ENCODE assay signal across 25 mouse cellular contexts in genomic region chr1:23119406-23119805, GRCm38 (mm10). TPM values are rescaled to one million over a fixed set of nuclear protein-coding genes. Genes with fewer than 3 reads are reported as not detected.
DNase-seq lines count a peak whose midpoint lies in the region; ATAC-seq lines count a peak whose summit lies in the region.
"Had no signal": no experiment of that assay in that cellular context is flagged by ENCODE, and none has a peak within 500 bp of the region (broad histone marks: within the 10 kb centered on the region; RNA-seq: fewer than 3 reads in every experiment).

No protein-coding gene starts in this region.

- 0 out of 2 replicates have a peak, but pooled peaks have one; percentile 52 for ATAC-seq in cerebellum, adult (ENCODE audit: insufficient number of reproducible peaks, low FRiP score, low TSS enrichment)
- ATAC-seq in frontal cortex, adult (ENCODE audit: low TSS enrichment): peak; percentile 74
- ATAC-seq: activated CD4-positive, CD25-positive, alpha-beta regulatory T cell, adult 4 months; forebrain, embryonic 13.5 days; forebrain, embryonic 16.5 days; hindbrain, postnatal 0 days; inflammation-experienced regulatory T-cells, adult 6 months; intestine, embryonic 16.5 days had no signal

- no peak for DNase-seq in cerebellum, postnatal 14 days
- DNase-seq in frontal cortex, postnatal 25 days (ENCODE audit: low spot score in 2 of 2): no peak
- DNase-seq in layer of hippocampus, adult 9-11 months: peak; percentile 31
- DNase-seq in layer of hippocampus, postnatal 36 days: no peak
- DNase-seq in brain, adult 2 months (ENCODE audit: low read depth, low spot score): peak; percentile 68
- no peak for DNase-seq in heart, postnatal 4 days
- DNase-seq: adrenal gland, adult 8-10 months; adrenal gland, postnatal 25 days; cerebellum, adult 11-12 months; cerebellum, adult 8-10 months; cerebellum, postnatal 25 days; gastrocnemius, postnatal 10 days; heart, adult 11 months had no signal

RNA-seq across cellular contexts. Expression of gene 4933415F23Rik, which starts 17.4 kb away (rescaled TPM):
- total RNA-seq in layer of hippocampus, postnatal 36 days (2021): not detected
- total RNA-seq in heart, postnatal 4 days (2021): not detected
- total RNA-seq: adrenal gland, adult 8-10 months; adrenal gland, postnatal 25 days; common myeloid progenitor, adult 5-6 weeks; ES-E14; heart, adult 8-10 months; heart, postnatal 25 days; hindbrain, postnatal 0 days had no signal

Comparison
In these comparisons a context has a peak if more than half of its experiments do, and no peak if none do; other contexts are left out.
1. DNase-seq: peak in layer of hippocampus, adult 9-11 months (single experiment) and brain, adult 2 months (single experiment); none in cerebellum, postnatal 14 days (0 of 2), frontal cortex, postnatal 25 days (0 of 2), layer of hippocampus, postnatal 36 days (0 of 2) and heart, postnatal 4 days (single experiment).